Comparison of ENCODE assay signal across 26 mouse cellular contexts in genomic region chr2:145730905-145731304, GRCm38 (mm10).
"Had no signal": no experiment of that assay in that cellular context is flagged by ENCODE, and none has a peak within 500 bp of the region (broad histone marks: within the 10 kb centered on the region; RNA-seq: fewer than 3 reads in every experiment).

No protein-coding gene starts in this region.

- H3K27me3 ChIP-seq: heart, embryonic 13.5 days; heart, embryonic 15.5 days; hindbrain, embryonic 13.5 days; hindbrain, embryonic 15.5 days; kidney, embryonic 15.5 days; limb, embryonic 12.5 days; liver, embryonic 13.5 days had no signal

- ATAC-seq: hindbrain, postnatal 0 days; intestine, embryonic 16.5 days had no signal

- DNase-seq: gastrocnemius, adult 2 months; gastrocnemius, postnatal 10 days; gastrocnemius, postnatal 25 days; heart, adult 18-20 months; heart, postnatal 14 days; heart, postnatal 36 days; kidney, adult 11 months; kidney, adult 2 months; kidney, adult 9 months; kidney, postnatal 14 days; kidney, postnatal 36 days; layer of hippocampus, adult 9-11 months; liver; liver, embryonic 13.5 days had no signal

- H3K4me3 ChIP-seq: gastrocnemius, adult 2 months; heart, embryonic 10.5 days; heart, embryonic 13.5 days; heart, embryonic 15.5 days; hindbrain, embryonic 13.5 days; hindbrain, embryonic 15.5 days; kidney, embryonic 15.5 days; left cerebral cortex, adult 2 months; limb, embryonic 10.5 days; limb, embryonic 12.5 days; liver, embryonic 13.5 days had no signal

- H3K4me2 ChIP-seq: heart, embryonic 13.5 days; heart, embryonic 15.5 days; hindbrain, embryonic 13.5 days; hindbrain, embryonic 15.5 days; kidney, embryonic 15.5 days; limb, embryonic 12.5 days; liver, embryonic 11.5 days; liver, embryonic 13.5 days had no signal

- H3K36me3 ChIP-seq: heart, embryonic 10.5 days; heart, embryonic 13.5 days; heart, embryonic 15.5 days; hindbrain, embryonic 13.5 days; hindbrain, embryonic 15.5 days; kidney, embryonic 15.5 days; limb, embryonic 10.5 days; limb, embryonic 12.5 days; liver, embryonic 13.5 days had no signal
